Mouse (Mus musculus) WW6 (cell line): ENCODE results near the gene Ift81.

Experiments used
- DNase-seq: peaks from one replicate; pipeline ENCODE4 v3.0.0-alpha.2; 2013; ENCODE audit warnings: low read depth, low spot score

Gene Ift81

GRCm38 (mm10) chr5:122547810-122548209, 66.5 kb downstream of the Ift81 start:
- DNase-seq: no peak

GRCm38 (mm10) chr5:122547251-122547714, 67.0 kb downstream of the Ift81 start:
- DNase-seq: no peak

GRCm38 (mm10) chr5:122543392-122543791, 70.9 kb downstream of the Ift81 start:
- no peak for DNase-seq

- DNase-seq: no peak
These were observed 72.4 kb downstream of the Ift81 start for GRCm38 (mm10) chr5:122541871-122542270.

GRCm38 (mm10) chr5:122538077-122538476, 76.2 kb downstream of the Ift81 start:
- no peak for DNase-seq

- DNase-seq: no peak
These were observed 76.7 kb downstream of the Ift81 start for GRCm38 (mm10) chr5:122537654-122538053.

GRCm38 (mm10) chr5:122533884-122534283, 80.4 kb downstream of the Ift81 start:
- no peak for DNase-seq

- DNase-seq: no peak
These were observed 84.3 kb downstream of the Ift81 start for GRCm38 (mm10) chr5:122529913-122530604.

- DNase-seq: no peak
These were observed 85.0 kb downstream of the Ift81 start for GRCm38 (mm10) chr5:122529316-122529715.

GRCm38 (mm10) chr5:122528591-122528990, 85.7 kb downstream of the Ift81 start:
- no peak for DNase-seq

- no peak for DNase-seq
These were observed 86.6 kb downstream of the Ift81 start for GRCm38 (mm10) chr5:122527761-122528160.

- DNase-seq: no peak
These were observed 87.2 kb downstream of the Ift81 start for GRCm38 (mm10) chr5:122526878-122527730.

GRCm38 (mm10) chr5:122526405-122526804, 87.9 kb downstream of the Ift81 start:
- no peak for DNase-seq

- DNase-seq: no peak
These were observed 88.9 kb downstream of the Ift81 start for GRCm38 (mm10) chr5:122525238-122525931.

- DNase-seq: no peak
These were observed 89.5 kb downstream of the Ift81 start for GRCm38 (mm10) chr5:122524854-122525237.

GRCm38 (mm10) chr5:122524244-122524643, 90.1 kb downstream of the Ift81 start:
- DNase-seq: no peak

GRCm38 (mm10) chr5:122521130-122521473, 93.2 kb downstream of the Ift81 start:
- no peak for DNase-seq

- no peak for DNase-seq
These were observed 93.8 kb downstream of the Ift81 start for GRCm38 (mm10) chr5:122520254-122521129.

- DNase-seq: no peak
These were observed 95.2 kb downstream of the Ift81 start for GRCm38 (mm10) chr5:122519043-122519660.

- no peak for DNase-seq
These were observed 96.1 kb downstream of the Ift81 start for GRCm38 (mm10) chr5:122518247-122518646.

- no peak for DNase-seq
These were observed 97.4 kb downstream of the Ift81 start for GRCm38 (mm10) chr5:122516901-122517300.
